Mouse (Mus musculus): ENCODE data around the gene Fnip2.

DNA sequence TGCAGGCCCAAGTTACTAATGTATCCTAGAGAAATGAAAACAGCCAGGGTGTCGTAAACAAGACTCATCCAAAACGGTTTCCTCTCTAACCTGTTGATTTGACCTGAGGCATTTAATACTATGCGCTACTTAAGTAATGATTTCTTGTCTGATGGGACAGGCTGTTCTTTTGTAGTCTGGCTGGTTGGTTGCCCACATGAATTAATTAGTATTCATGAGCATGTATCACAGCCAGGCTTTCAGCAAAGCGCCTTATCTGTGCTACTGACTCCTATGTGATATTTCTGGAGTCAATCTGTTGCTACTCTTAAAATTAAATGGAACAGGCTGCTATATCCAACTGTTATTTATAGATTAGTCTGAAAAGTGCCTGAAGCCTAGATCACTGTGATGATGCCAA lies 92.7 kb downstream of the Fnip2 start:
- TF ChIP-seq CTCF (IDR thresholded peaks at IDR 0.05; ENCODE audit: extremely low read depth, insufficient read depth, low read length) (no peak), POLR2A (IDR thresholded peaks at IDR 0.05; ENCODE audit: extremely low read depth, insufficient read depth, low read length) (no peak)
